Mouse (Mus musculus) layer of hippocampus, postnatal 25 days (tissue): ENCODE data around the gene Fggy. TPM values are rescaled to one million over a fixed set of nuclear protein-coding genes. Genes with fewer than 3 reads are reported as not detected.

ENCODE experiments used
- DNase-seq, 2 experiments: peaks; one replicate each; pipeline ENCODE4 v3.0.0; 2022; ENCODE audit warnings: mixed read lengths in 2 of 2, low spot score in 1 of 2; ENCODE audit errors: extremely low spot score in 1 of 2
- total RNA-seq, 2 experiments: library from RNA; stranded (reverse); gene quantifications; 2 replicates each; pipeline ENCODE4 v1.2.3; 2021

Fggy gene
- total RNA-seq, 2 experiments from 2014 or later, result 9.9 to 10.4 TPM

- no peak for DNase-seq
Observed at GRCm38 (mm10) chr4:95847664-95848063, 290.4 kb downstream of the Fggy start.

- DNase-seq, result no peak
Observed at GRCm38 (mm10) chr4:95849497-95849896, 292.2 kb downstream of the Fggy start.

- no peak for DNase-seq
Observed at GRCm38 (mm10) chr4:95850044-95850739, 292.9 kb downstream of the Fggy start.

- no peak for DNase-seq
Observed at GRCm38 (mm10) chr4:95852257-95852656, 294.9 kb downstream of the Fggy start.

GRCm38 (mm10) chr4:95856008-95856407, 298.7 kb downstream of the Fggy start:
- no peak for DNase-seq

GRCm38 (mm10) chr4:95860601-95861000, 303.3 kb downstream of the Fggy start:
- no peak for DNase-seq

GRCm38 (mm10) chr4:95861074-95861473, 303.8 kb downstream of the Fggy start:
- DNase-seq, result no peak

- DNase-seq, result no peak
Observed at GRCm38 (mm10) chr4:95861741-95862155, 304.4 kb downstream of the Fggy start.

GRCm38 (mm10) chr4:95862276-95862675, 305.0 kb downstream of the Fggy start:
- DNase-seq, result no peak

- DNase-seq, result no peak
Observed at GRCm38 (mm10) chr4:95862781-95863499, 305.6 kb downstream of the Fggy start.

- no peak for DNase-seq
Observed at GRCm38 (mm10) chr4:95863500-95863803, 306.1 kb downstream of the Fggy start.

GRCm38 (mm10) chr4:95865251-95865650, 307.9 kb downstream of the Fggy start:
- no peak for DNase-seq

- no peak for DNase-seq
Observed at GRCm38 (mm10) chr4:95865882-95866281, 308.6 kb downstream of the Fggy start.

- DNase-seq, result no peak
Observed at GRCm38 (mm10) chr4:95867103-95867502, 309.8 kb downstream of the Fggy start.

GRCm38 (mm10) chr4:95868348-95868747, 311.0 kb downstream of the Fggy start:
- no peak for DNase-seq

- DNase-seq, result peak in 1 of 2 experiments; percentile 70
Observed at GRCm38 (mm10) chr4:95871216-95871881, 314.0 kb downstream of the Fggy start.

GRCm38 (mm10) chr4:95875896-95876295, 318.6 kb downstream of the Fggy start:
- no peak for DNase-seq

- no peak for DNase-seq
Observed at GRCm38 (mm10) chr4:95877436-95877835, 320.1 kb downstream of the Fggy start.

- no peak for DNase-seq
Observed at GRCm38 (mm10) chr4:95881751-95882350, 324.5 kb downstream of the Fggy start.

- DNase-seq, result no peak
Observed at GRCm38 (mm10) chr4:95884184-95885145, 327.2 kb downstream of the Fggy start.
